Mouse (Mus musculus) yolk sac, embryonic 10.5 days (tissue): Measurements from ENCODE around the gene Atxn2l.
"Not testable (repeated sequence)": the region's sequence is repeated elsewhere in the genome, so short reads cannot be mapped to it uniquely, and the experiment has no call there.

Experiments
- DNase-seq: peaks from one replicate; pipeline ENCODE4 v3.0.0-alpha.2; 2017; ENCODE audit warnings: low spot score

The Atxn2l gene

DNA sequence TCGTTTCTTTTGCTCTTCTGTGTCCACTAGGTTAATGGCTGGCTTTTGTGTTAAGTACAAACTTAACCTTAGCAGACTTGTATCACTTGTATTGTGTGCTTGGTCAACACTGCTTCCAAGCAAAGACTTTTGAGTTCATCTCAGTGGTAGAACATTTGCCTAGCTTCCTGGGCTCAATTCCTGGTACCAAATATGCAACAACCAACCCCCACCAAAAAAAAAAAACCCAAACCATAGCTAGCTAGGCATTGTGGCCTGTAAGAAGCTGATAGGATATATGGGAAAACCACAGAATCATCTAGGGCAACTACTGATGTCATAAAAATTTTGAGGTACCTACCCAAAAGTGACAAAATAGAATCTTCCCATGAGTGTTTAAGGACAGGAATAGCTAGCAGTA lies 12.2 kb downstream of the Atxn2l start:
- DNase-seq = no peak

DNA sequence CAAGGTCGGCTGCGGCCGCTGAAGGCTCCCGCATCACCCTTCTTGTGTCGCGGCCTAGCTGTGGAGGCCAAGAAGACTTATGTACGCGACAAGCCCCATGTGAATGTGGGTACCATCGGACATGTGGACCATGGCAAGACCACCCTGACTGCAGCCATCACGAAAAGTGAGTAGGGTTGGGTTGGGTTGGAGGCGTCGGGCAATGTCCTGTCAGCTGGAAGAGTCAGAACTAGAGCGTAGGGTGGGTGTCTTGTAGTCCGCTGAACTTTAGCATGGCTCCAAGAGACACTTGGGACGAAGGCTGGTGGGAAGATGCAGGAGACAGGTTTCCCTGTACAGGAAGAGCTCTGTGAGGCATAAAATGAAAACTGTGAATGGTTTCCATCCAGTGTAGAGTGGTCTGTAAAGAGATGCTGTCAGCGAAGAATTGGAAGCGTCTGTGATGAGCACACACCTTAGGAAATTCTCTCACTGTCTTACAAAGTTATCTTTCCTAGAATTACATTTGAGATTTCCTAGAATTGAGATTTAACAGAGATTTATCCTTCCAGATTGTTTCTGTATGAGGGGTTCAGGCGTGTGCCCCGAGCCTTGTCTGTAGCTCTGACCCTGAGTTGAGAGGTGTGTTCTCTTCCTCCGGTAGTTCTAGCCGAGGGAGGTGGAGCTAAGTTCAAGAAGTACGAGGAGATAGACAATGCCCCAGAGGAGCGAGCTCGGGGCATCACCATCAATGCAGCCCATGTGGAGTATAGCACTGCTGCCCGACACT lies 15.4 kb downstream of the Atxn2l start:
- DNase-seq = not testable (repeated sequence)

DNA sequence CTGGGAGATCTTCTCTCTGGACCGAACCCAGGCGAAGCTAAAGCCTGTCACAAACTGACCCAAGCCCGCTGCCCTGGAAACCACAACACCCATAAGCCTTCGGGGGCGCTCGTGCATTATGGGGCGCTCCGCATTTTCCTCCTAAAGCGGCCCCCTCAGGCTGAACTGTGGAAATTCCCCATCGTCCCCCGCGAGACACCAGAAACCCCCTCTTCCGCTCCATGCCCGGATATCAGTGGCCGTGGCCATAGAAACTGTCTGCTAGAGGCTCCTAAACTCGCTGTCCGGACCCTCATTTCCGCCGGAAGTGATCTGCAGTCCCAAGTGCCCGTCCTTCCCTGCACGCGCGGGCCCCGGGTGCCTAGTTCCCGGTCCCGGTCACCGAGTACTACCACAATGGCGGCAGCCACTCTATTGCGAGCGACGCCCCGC lies 16.2 kb downstream of the Atxn2l start, which contains the start of gene Tufm:
Tufm (plus strand) TSS at position 310 of the 432 bp plus-strand sequence.
- peak; percentile 96 for DNase-seq

DNA sequence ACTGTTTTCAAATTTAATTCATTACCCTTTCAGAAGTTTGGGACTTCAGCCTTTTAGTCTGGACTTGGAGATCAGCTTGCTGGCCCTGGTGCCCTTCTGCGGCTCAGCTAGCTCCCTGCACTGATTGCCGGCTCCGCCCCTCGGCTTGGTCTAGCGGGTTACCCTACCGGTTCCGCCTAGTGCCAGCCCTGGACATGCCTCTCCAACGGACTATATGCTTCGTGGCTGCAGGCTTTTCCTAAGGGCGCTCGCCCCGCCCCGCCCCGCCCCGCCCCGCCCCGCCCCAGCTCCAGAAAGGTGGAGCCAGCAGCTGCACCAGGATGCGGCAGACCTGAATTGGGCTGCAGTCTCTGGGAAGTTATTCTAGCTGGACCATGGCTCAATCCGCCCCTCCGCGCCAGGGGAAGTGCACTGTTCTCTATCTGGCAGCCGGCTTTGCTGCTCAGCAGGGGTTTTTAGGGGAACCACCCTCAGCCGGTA lies 20.8 kb downstream of the Atxn2l start:
- peak; percentile 93 for DNase-seq

DNA sequence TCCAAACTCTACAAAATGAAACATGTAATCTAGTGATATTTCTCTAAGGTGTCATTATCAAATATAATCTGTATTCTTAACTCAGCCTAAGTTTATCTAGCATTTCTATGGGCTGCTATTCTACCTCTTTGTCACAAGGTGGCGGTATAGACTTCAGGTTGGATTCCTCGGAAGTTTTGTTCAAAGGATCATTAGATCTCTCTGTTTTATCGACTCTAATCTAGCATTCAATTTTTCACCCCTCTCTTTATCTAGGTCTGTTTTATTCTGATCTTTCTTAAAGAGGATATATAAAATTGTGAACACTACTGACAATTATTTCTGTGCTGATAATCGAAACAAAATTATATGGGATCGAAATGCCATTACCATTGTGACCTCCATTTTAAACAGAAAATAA lies 21.5 kb downstream of the Atxn2l start:
- DNase-seq = no peak

DNA sequence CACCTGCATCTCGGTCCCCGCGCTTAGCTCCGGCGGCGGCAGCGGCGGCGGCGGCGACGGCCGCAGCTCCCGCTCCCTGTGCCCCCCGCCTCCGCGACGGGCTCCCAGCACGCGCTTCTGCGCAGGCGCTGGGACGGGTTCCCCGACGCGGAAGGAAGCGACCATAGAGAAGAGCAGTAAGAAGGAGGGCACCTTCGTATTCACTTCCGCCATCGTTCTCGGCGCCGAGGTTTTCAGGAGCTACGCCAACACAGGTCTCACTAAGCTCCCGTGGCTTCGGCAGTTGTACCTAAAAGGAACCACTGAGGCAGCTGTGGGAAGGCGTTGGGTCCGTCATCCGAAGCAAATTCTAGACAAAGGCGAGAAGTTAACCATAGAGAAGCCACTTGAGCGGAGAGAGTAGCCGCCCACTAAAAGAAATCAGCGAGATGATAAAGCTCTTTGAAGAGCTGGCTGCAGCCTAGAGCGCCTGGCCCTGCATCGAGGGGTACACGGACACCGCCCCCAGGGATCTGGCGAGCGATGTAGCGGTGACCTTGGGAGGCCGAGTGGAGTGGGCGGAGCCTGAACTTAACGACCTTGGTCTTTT lies 28.1 kb downstream of the Atxn2l start, which contains the start of gene Sh2b1:
Sh2b1 (minus strand) TSS at position 432 of the 589 bp plus-strand sequence.
- peak; percentile 92 for DNase-seq

DNA sequence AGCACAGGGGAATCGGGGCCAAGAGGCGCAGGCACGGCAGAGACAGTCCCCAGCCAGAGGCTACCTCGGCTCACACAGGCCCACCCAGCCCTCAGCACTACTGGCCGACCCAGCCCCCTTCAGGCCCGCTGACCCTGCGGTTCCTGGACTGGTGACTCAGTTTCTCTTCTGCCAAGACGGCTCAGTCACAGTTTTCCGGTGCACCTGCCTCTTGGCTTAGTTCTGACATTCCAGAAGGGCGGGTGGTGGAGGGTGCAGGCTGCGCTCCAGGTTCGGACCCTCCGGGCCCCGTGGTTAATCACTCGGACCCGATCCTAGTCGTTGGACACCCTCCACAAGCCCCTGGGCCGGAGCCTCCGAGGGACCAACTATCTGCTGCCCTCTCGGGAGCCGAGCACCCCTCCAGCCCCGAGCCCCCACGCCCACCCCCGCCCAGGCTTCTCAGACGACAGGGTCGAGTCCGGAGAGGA lies 28.7 kb downstream of the Atxn2l start:
- no peak for DNase-seq

DNA sequence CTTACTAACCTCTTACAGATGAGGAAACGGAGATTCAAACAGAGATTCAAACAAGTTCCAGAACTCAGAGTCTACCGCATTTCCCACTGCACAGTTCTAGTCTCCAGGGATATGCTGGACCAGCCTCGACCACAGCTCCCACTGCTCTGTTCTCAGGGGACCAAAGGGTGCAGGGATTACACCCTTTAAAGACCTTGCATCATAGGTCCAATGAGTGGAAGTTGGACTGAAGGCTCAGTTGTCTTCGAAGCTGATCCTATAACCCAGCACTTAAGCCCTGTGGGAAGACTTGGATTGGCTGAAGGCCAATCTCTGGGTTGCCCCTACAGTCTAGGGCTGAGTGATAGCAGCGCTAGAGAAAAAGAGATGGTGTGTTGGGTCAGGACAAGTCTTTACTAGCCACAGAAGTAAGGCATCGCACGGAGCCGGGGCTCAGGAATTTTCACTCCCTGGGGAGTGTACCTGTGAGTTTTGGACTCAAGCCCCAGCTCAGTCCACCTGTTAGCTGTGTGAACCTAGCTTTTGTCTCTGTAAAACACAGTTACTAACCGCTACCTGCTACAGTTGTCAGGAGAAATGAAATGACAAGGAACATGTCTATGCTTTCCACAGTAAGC lies 29.7 kb downstream of the Atxn2l start:
- DNase-seq = no peak

DNA sequence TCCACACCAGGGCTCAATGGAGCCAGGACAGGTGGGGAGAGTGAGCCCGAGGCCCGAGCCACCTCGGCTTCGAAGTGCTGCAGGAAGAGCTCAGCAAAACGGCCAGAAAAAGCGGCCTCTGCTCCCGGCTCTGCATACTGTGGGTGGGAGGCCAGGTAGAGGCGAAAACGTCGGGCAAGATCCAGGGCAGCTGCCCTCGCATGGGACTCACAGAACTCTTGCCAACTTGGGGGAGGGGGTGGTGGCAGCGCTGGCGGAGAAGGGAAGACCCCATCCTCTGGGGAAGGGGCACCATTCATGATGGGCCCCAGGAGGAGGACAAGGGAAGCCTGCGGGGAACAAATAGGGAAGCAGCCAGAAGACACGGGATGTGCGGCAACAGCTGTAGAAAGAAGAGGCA lies 30.5 kb downstream of the Atxn2l start:
- no peak for DNase-seq

DNA sequence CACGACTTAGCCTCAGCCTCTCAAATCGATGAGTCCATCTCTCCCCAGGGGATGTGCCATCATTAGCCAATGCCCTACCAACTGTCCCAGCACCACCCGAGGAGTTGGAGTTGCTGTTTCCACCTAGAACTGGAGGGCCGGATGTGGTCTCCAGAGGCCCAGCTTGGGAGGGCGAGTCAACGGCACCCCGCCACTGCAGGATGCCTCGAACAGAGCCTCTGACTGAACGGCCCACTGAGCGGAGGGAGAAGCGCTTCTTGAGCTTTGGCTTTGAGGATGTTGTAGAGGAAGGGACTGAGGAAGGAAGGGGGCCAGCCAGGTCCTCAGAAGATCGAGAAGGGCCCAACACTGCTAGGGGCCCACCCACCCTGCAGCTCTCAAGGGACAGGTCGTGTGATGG lies 30.9 kb downstream of the Atxn2l start:
- no peak for DNase-seq

DNA sequence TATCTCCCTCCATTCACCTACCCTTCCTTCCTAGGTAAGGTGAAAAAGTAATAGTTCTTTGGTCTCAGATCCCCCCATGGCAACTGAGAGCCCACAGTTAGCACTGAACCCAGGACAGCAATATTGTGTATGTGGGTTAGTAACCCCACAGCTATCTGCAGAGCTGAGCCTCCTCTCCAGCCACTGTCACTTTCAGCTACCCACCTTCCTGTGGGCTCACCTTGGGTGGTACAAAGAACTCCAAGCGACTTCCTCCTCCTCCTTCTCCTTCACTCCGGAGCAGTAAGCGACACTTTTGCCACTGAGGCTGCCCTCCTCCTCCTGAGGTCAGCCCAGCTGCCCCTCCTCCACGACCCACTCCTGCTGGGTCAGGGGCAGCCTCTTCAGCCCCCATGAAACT lies 31.4 kb downstream of the Atxn2l start:
- no peak for DNase-seq

DNA sequence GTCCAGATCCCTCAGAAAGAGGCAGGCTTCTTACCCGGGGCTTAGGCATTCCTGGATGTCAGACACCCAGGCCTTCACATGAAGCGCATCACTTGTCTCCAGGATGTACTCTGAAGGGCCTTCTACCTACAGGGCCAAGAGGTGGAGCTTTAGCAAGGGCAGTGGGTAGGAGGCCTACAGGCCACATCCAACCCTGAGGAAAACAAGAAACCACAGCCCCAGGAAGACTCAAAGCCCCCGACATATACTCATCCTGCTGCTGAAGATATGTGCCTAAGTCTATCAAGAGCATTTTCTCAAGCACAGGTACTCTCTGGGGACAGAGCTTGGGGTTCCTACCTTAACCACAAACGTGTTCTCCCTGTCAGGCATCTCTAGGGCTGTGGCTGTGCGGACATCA lies 31.9 kb downstream of the Atxn2l start:
- no peak for DNase-seq

DNA sequence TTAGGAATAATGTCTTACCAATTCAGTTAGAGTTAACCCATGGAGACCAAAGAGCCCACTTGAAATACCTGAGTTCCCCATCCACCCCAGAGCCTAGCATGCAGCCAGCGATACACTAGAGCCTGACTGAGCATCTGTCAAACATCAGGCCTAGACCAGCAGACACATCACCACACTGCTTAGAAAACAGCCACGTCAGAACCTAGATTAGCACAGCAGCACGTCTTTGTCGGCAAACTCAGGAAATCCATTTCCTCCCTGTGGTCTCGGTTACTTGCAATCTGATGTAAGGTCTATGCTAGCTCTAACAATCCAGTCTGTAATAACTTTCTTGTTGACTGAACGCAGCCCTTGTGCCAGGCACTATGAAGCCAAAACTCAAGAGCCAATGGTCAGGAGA lies 33.2 kb downstream of the Atxn2l start:
- DNase-seq = no peak

DNA sequence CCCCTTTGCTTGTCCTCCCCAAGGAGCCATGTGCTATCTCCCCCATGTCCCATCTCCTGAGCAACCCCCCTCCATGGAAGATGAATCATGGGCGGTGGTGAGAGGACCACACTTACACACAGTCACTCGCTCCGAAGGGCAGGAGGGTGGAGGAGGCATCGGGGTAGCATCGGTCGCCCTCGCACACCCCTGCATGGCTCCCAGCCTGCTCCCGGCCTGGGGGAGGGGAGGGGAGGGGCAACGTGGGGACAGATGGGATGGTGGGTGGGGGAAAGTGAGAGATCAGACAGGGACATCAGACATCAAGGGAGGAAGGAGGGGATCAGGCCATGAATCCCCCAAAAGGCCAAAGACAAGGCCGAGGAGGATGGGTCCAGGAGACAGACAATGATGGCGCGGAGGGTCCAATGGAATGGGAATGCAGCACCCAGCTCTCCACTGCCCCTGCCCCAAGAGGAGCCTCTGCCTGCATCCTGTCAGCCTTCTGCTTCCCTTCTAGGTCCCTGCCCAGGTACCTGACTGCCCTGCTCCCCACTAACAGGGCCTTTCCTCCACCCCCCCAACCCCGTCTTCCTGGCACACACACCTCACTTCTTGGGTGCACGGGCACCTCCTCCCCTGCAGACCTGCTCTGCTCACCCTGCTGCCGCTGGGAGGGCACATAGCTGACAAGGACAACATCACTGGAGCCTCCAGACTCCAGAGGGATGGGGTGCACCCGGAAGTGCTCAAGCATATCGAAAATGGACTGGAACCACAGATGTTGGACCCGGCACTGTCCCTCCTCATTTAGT lies 35.2 kb downstream of the Atxn2l start:
- DNase-seq = no peak

DNA sequence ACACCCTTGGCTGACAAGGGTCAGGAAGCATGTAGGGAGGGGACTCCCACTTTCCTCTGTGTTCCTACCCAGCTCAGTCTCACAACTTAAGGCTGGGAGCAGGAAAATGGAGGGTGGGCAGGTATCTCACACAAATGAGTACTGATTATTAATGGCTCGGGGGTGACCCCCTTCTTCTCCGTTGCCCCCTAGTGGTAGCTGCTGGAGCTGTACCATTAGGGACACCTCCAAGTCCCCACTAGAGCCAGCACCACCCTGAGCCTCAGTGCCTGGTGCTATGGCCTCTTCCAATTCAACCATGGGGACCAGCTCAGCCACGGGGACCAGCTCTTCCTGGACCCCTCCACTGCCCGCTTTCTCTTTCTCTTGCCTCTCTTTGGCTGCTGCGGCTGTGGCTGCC lies 36.0 kb downstream of the Atxn2l start:
- DNase-seq = no peak

DNA sequence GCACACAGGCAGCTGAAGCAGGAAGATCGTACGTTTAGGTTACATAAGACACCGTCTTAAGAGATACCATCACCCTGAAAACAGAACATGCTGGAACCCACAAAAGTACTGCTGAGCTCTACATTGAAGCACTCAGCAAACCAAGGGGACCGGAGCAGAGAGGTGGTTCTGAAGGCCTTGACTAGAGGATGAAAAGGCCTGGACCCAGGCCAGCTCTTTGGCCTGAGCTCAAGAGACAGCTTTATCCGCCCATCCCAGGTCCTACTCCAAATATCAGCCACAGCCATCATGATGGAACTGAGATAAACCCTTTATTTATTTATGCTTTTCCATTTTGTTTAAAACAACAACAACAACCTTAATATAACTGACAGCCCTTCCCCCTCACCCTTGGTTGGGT lies 36.5 kb downstream of the Atxn2l start:
- DNase-seq = no peak

DNA sequence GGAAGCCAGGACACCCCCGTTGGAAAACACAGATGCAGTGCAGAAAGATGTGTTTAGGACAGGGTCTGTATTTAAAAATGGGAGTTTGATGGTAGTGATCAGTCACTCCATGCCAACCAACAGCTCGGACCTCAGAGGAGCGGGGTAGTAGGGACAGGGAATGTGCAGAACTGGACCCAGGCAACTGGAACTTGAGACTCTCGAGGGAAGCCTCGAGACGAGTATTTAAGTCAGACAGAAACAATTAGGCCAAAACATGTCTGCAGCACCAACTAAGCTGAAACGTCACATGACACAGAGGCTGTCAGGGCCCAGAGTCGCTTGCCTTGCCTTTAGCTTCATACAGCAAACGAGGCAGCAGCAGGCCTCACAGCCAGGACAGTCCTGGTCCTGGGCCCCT lies 37.1 kb downstream of the Atxn2l start:
- DNase-seq = no peak

DNA sequence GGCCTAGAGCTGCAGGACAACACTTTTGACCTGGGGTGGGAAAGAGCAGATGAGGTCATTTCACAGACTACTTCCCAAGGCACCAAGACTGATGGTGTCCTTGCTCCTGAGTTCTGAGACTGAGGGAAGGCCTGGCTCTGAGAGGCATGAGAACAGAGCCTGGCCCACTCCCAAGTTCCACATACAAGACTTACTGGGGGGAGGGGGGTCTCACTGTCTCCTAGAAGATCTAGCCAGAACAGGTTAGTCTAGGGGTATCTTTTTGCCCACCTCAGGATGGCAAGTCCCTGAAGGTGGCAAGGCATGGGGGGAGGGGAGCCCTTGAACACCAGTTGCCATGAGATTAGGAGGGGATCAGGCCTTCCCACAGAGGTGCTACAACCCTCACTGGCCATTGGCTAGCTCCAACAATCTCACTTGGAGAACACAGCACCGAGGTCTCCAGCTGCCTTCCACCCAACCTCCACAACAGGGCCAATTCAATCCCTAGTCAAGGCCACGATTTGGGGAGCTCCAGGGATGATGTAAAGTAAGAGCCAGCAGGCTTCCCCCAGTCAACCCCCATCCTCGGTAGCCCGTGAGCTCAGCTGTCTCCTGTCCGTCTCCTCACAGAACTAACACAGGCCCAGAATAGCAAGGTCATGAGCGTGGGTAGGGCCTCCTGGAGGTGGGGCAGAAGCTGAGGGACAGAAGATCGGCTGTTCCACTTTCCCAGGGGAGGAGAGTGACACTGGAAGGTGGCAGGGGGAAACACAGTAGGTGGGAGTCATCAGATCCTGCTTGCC lies 37.8 kb downstream of the Atxn2l start:
- no peak for DNase-seq

DNA sequence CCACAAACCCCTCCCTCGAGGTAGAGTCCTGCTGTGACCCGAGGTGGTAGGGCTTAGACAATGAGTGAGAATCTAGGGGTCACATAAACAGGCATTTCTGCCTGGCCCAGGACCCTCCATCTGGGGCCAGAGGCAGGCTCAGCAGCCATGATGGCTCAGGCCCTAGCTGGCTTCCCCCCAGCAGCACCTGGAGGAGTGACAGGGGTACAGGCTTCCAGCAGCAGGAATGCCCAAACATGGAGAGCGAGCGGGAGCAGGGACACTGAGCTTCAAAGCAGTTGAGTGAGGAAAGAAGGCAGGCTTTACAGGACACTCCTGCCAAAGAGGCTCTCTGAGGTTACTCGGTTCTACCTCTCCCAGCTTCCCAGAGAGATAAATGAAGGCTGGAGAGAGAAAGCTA lies 38.4 kb downstream of the Atxn2l start:
- no peak for DNase-seq

DNA sequence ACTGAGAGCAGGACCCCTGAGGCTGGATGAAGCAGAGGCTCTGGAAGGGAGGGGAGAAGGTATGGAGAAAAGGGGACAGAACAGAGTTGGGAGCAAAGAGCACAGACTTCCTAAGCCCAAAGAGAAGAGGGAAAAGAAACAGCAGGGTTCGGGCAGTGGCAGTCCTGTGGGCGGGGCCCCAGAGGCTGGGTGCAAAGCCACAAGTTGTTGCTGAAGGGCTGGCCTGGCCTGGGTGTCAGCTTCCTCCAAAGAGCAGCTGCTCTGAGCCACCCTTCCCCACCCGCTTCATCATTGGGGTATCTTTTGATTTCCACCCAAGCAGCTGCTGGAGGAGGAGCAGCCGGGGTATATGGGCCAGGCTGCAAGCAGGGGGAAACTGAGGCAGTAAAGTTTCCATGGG lies 39.1 kb downstream of the Atxn2l start:
- no peak for DNase-seq

DNA sequence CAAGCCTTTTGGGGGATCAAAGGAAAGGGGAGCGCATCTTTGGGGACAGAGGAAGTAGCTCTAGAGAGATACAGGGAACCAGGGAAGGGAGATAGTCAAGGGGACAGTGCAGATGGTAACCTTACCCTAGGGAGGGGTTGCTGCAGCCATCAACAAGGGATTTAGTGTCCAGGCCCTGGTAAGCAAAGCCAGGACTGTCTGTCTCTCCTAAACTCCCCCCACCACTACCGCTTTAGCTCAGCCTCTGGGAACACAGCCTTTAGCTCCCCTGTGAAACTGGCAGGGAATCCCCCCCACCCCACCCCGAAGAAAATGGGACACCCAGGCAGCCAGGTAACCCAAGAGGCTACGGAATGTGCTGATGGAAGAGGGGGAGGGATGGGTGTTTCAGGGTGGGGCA lies 39.7 kb downstream of the Atxn2l start:
- DNase-seq = no peak
